Comparison of ENCODE assay signal across 9 mouse cellular contexts in genomic region chr2:30725186-30725585, GRCm38 (mm10).
DNase-seq lines count a peak whose midpoint lies in the region; ATAC-seq and TF ChIP-seq lines count a peak whose summit lies in the region.
"Had no signal": no experiment of that assay in that cellular context is flagged by ENCODE, and none has a peak within 500 bp of the region (broad histone marks: within the 10 kb centered on the region; RNA-seq: fewer than 3 reads in every experiment).

No protein-coding gene starts in this region.

- peaks cover 66% of the 10 kb centered on the region for H3K4me1 ChIP-seq in embryonic facial prominence, embryonic 10.5 days
- peaks cover 2% of the 10 kb centered on the region for H3K4me1 ChIP-seq in intestine, postnatal 0 days (replicated peaks; ENCODE audit: control insufficient read depth, insufficient read depth, low read length)
- peaks cover 3% of the 10 kb centered on the region for H3K4me1 ChIP-seq in liver, postnatal 0 days (ENCODE audit: insufficient read depth)

- peak overlapping the region; percentile 48 for H3K4me3 ChIP-seq in embryonic facial prominence, embryonic 10.5 days
- 0 out of 2 replicates have a peak overlapping the region, but pooled peaks have one; percentile 16 for H3K4me3 ChIP-seq in intestine, postnatal 0 days (ENCODE audit: low read depth, low read length)
- no peak overlapping the region for H3K4me3 ChIP-seq in liver, postnatal 0 days (ENCODE audit: low read depth, low read length)

- intact Hi-C loops in gastrocnemius, postnatal 14 days (cut with DNase I; ENCODE audit: low total_unique reads): no loop called here
- intact Hi-C loops in left cerebral cortex, postnatal 4 days (cut with DNase I): no loop called here

- TF ChIP-seq EP300 in liver, postnatal 0 days (IDR thresholded peaks at IDR 0.05; ENCODE audit: low read depth): no peak

- 30% methylated on average over 10 of the region's 10 CpGs for WGBS in embryonic facial prominence, embryonic 10.5 days
- 35% methylated on average over 10 of the region's 10 CpGs for WGBS in intestine, postnatal 0 days
- 47% methylated on average over 10 of the region's 10 CpGs for WGBS in liver, postnatal 0 days (ENCODE audit: insufficient replicate concordance)

- TF ChIP-seq CTCF in intestine, postnatal 0 days (IDR thresholded peaks at IDR 0.05; ENCODE audit: low read depth): no peak
- no peak for TF ChIP-seq CTCF in liver, postnatal 0 days (IDR thresholded peaks at IDR 0.05; ENCODE audit: low read depth)

- ATAC-seq in intestine, postnatal 0 days: peak; percentile 53
- no peak for ATAC-seq in liver, postnatal 0 days
- ATAC-seq in activated CD4-positive, CD25-positive, alpha-beta regulatory T cell, adult 4 months: no peak

- peak overlapping the region; percentile 67 for H3K4me2 ChIP-seq in intestine, postnatal 0 days (replicated peaks; ENCODE audit: low read depth)
- H3K4me2 ChIP-seq in liver, postnatal 0 days (ENCODE audit: low read depth, low read length): peak overlapping the region; percentile 31

- H3K9ac ChIP-seq in intestine, postnatal 0 days (ENCODE audit: low read depth, low read length): peak overlapping the region; percentile 38; the same call in 1 of the 2 replicates
- no peak overlapping the region; the same call in 1 of the 2 replicates for H3K9ac ChIP-seq in liver, postnatal 0 days (replicated peaks)

- DNase-seq in gastrocnemius, postnatal 14 days: peak; percentile 31
- DNase-seq in gastrocnemius, postnatal 25 days: no peak
- DNase-seq in embryonic facial prominence, embryonic 10.5 days (ENCODE audit: low spot score): no peak
- no peak for DNase-seq in liver, postnatal 0 days
- no peak for DNase-seq in left cerebral cortex, postnatal 4 days
- no peak for DNase-seq in yolk sac, embryonic 10.5 days (ENCODE audit: low spot score)

- no peaks in the 10 kb centered on the region; the same call in 1 of the 2 replicates for H3K27me3 ChIP-seq in embryonic facial prominence, embryonic 10.5 days (replicated peaks; ENCODE audit: low read depth, poor library complexity, severe bottlenecking)
- H3K27me3 ChIP-seq in intestine, postnatal 0 days (replicated peaks; ENCODE audit: control insufficient read depth, insufficient read depth, low read length): no peaks in the 10 kb centered on the region
- H3K27me3 ChIP-seq in liver, postnatal 0 days (ENCODE audit: insufficient read depth, low read length): peaks cover 15% of the 10 kb centered on the region

- H3K9me3 ChIP-seq in embryonic facial prominence, embryonic 10.5 days: no peaks in the 10 kb centered on the region
- no peaks in the 10 kb centered on the region for H3K9me3 ChIP-seq in intestine, postnatal 0 days (ENCODE audit: control insufficient read depth)
- H3K9me3 ChIP-seq in liver, postnatal 0 days (ENCODE audit: low read length): no peaks in the 10 kb centered on the region
- H3K9me3 ChIP-seq: G1E had no signal

- peak overlapping the region; percentile 99 for H3K27ac ChIP-seq in embryonic facial prominence, embryonic 10.5 days (replicated peaks)
- H3K27ac ChIP-seq in intestine, postnatal 0 days (ENCODE audit: low read depth, low read length): no peak overlapping the region
- no peak overlapping the region for H3K27ac ChIP-seq in liver, postnatal 0 days (ENCODE audit: low read depth)

- H3K36me3 ChIP-seq in embryonic facial prominence, embryonic 10.5 days (replicated peaks): no peaks in the 10 kb centered on the region
- no peaks in the 10 kb centered on the region for H3K36me3 ChIP-seq in intestine, postnatal 0 days (ENCODE audit: control insufficient read depth, insufficient read depth)
- H3K36me3 ChIP-seq in liver, postnatal 0 days (replicated peaks; ENCODE audit: insufficient read depth, low read length): no peaks in the 10 kb centered on the region
- H3K36me3 ChIP-seq: G1E had no signal
